Mouse (Mus musculus) limb, embryonic 12.5 days (tissue): ENCODE measurements around the gene Rab3a. TPM values are rescaled to one million over a fixed set of nuclear protein-coding genes. Genes with fewer than 3 reads are reported as not detected.
A peak's percentile ranks its signal among the peaks of the same experiment; 100 is the strongest.

Experiments used
- ATAC-seq: fragments of 200-750 bp; cut with Nextera tagmentation; 2 replicates; pipeline ENCODE4 v1.8.0; 2017; ENCODE audit warnings: low read depth, moderate TSS enrichment; ENCODE audit not compliant: insufficient number of reproducible peaks, insufficient read depth, low FRiP score, low TSS enrichment
- H3K27ac ChIP-seq: fragments of 300-500 bp; sonication (generic); 2 replicates; pipeline ENCODE4 v1.5.1; 2016; ENCODE audit warnings: mild to moderate bottlenecking, moderate library complexity
- H3K27me3 ChIP-seq: fragments of 300-500 bp; sonication (generic); 2 replicates; pipeline ENCODE4 v1.6.1; 2016; ENCODE audit warnings: mild to moderate bottlenecking, moderate library complexity
- H3K36me3 ChIP-seq: fragments of 300-500 bp; sonication (generic); 2 replicates; pipeline ENCODE4 v1.6.1; 2016; ENCODE audit warnings: mild to moderate bottlenecking, moderate library complexity
- H3K4me1 ChIP-seq: fragments of 300-500 bp; sonication (generic); replicated peaks from 2 replicates; pipeline ENCODE4 v1.6.1; 2016
- H3K4me2 ChIP-seq: fragments of 300-500 bp; sonication (generic); 2 replicates; pipeline ENCODE4 v1.6.1; 2016; ENCODE audit warnings: mild to moderate bottlenecking, moderate library complexity
- H3K4me3 ChIP-seq: fragments of 300-500 bp; sonication (generic); replicated peaks from 2 replicates; pipeline ENCODE4 v1.5.1; 2016; ENCODE audit warnings: mild to moderate bottlenecking
- H3K9ac ChIP-seq: fragments of 300-500 bp; sonication (generic); replicated peaks from 2 replicates; pipeline ENCODE4 v1.6.1; 2016; ENCODE audit warnings: mild to moderate bottlenecking, moderate library complexity
- H3K9me3 ChIP-seq: fragments of 300-500 bp; sonication (generic); 2 replicates; pipeline ENCODE4 v1.6.1; 2016; ENCODE audit warnings: mild to moderate bottlenecking, moderate library complexity
- WGBS: fragments of 180-500 bp; shearing (Covaris S2); methylation state at CpG from one replicate; pipeline ENCODE4 v1.1.7; 2016; 5-methylcytosine and 5-hydroxymethylcytosine counted together
- polyA plus RNA-seq: library from polyadenylated mRNA; unstranded; fragments of >200 nt; fragmentation: Nextera tagmentation; extraction: Ambion mirVana; gene quantifications from 2 replicates; pipeline ENCODE4 v1.2.1, GENCODE M21; 2016

The Rab3a gene
- polyA plus RNA-seq, 1 experiment from 2014 or later, result 13.7 TPM

- ATAC-seq, result no peak
- H3K9me3 ChIP-seq, result no peaks in the 10 kb centered on the region
- H3K4me3 ChIP-seq, result no peak overlapping the region
- H3K9ac ChIP-seq, result no peak overlapping the region
- no peak overlapping the region for H3K4me2 ChIP-seq
- H3K27me3 ChIP-seq, result peaks cover 20% of the 10 kb centered on the region
- 80% methylated on average over 8 of the region's 8 CpGs for WGBS
- H3K4me1 ChIP-seq, result no peaks in the 10 kb centered on the region
- H3K27ac ChIP-seq, result no peak overlapping the region
- no peaks in the 10 kb centered on the region for H3K36me3 ChIP-seq
These were observed 32.9 kb upstream of the Rab3a start for GRCm38 (mm10) chr8:70721601-70722000.

- Histone ChIP-seq H3K4me2 (no peak within 1 kb of the TSS), H3K9ac (no peak within 1 kb of the TSS), H3K27me3 (peaks cover 38% of the 10 kb centered on the region), H3K4me3 (no peak within 1 kb of the TSS), H3K9me3 (no peaks in the 10 kb centered on the region), H3K36me3 (no peaks in the 10 kb centered on the region), H3K27ac (no peak within 1 kb of the TSS), H3K4me1 (no peaks in the 10 kb centered on the region)
- WGBS, result 63% methylated on average over 7 of the region's 7 CpGs
- no peak for ATAC-seq
These were observed 30.8 kb upstream of the Rab3a start, which contains the start of gene Pde4c for GRCm38 (mm10) chr8:70723486-70724210. Pde4c (plus strand) TSS chr8:70723720.

DNA sequence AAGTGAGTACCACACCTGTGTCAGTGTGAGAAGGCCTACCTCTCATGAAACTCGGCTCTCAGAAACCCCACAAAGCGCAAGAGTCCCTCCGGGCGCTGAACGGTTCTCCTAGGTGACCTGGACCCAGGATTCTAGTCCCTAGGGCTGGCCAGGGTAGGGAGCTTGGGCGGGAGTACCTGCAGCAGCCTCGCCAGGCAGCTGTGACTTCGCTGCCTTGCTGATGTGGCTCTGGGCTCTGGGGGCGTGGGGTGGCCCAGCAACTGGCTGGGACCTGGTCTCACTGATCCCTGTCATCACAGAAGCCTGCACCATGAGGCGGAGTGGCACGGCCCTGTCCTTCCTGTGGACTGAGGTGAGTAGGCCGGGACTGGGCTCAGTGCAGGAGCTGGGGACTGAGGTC, 30.3 kb upstream of the Rab3a start:
- peaks cover 44% of the 10 kb centered on the region for H3K27me3 ChIP-seq
- 74% methylated on average over 12 of the region's 12 CpGs for WGBS
- no peak overlapping the region for H3K4me3 ChIP-seq
- no peaks in the 10 kb centered on the region for H3K9me3 ChIP-seq
- no peaks in the 10 kb centered on the region for H3K4me1 ChIP-seq
- H3K36me3 ChIP-seq, result no peaks in the 10 kb centered on the region
- H3K27ac ChIP-seq, result no peak overlapping the region
- no peak overlapping the region for H3K4me2 ChIP-seq
- no peak for ATAC-seq
- H3K9ac ChIP-seq, result no peak overlapping the region

DNA sequence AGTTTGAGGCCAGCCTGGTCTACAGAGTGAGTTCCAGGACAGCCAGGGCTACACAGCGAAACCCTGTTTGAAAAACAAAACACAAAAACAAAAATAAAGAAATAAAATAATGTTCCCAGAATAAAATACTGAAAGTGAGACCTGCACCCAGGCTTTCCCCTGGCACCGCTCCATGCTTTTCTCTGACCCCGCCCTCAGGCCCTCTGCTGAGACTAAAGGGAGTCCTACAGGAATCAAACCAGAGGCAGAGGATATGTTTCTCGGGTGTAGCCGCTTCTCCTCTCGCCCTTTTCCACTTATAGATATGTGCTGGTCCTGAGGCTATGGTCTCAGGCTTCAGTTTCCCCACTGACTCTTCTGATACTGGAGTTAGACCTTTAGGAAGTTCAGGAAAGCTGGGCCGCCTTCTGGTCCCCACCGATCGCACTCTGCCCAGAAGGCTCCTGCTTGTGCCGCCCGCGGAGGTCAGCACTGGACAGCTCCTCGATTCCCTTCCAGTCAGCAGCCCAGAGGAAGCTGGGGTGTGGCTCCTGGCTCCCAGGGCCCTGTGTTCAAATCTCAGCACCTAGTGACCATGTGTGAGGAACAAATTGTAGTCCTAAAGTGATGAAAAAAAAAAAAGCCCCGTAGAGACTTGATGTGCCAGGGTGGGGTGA, 28.6 kb upstream of the Rab3a start:
- 25% methylated on average over 14 of the region's 14 CpGs for WGBS
- H3K36me3 ChIP-seq, result no peaks in the 10 kb centered on the region
- no peak overlapping the region for H3K4me2 ChIP-seq
- H3K27ac ChIP-seq, result no peak overlapping the region
- peaks cover 57% of the 10 kb centered on the region for H3K27me3 ChIP-seq
- no peaks in the 10 kb centered on the region for H3K9me3 ChIP-seq
- no peak for ATAC-seq
- no peak overlapping the region for H3K9ac ChIP-seq
- peaks cover 6% of the 10 kb centered on the region; the same call in 1 of the 2 replicates for H3K4me1 ChIP-seq
- H3K4me3 ChIP-seq, result no peak overlapping the region

- Histone ChIP-seq H3K9ac (no peak overlapping the region), H3K27me3 (peaks cover 65% of the 10 kb centered on the region), H3K27ac (no peak overlapping the region), H3K4me1 (peaks cover 6% of the 10 kb centered on the region; the same call in 1 of the 2 replicates), H3K4me2 (no peak overlapping the region), H3K4me3 (no peak overlapping the region), H3K36me3 (no peaks in the 10 kb centered on the region), H3K9me3 (no peaks in the 10 kb centered on the region)
- no peak for ATAC-seq
- WGBS, result 46% methylated on average over 11 of the region's 11 CpGs
These were observed 27.8 kb upstream of the Rab3a start for GRCm38 (mm10) chr8:70726721-70727120.

DNA sequence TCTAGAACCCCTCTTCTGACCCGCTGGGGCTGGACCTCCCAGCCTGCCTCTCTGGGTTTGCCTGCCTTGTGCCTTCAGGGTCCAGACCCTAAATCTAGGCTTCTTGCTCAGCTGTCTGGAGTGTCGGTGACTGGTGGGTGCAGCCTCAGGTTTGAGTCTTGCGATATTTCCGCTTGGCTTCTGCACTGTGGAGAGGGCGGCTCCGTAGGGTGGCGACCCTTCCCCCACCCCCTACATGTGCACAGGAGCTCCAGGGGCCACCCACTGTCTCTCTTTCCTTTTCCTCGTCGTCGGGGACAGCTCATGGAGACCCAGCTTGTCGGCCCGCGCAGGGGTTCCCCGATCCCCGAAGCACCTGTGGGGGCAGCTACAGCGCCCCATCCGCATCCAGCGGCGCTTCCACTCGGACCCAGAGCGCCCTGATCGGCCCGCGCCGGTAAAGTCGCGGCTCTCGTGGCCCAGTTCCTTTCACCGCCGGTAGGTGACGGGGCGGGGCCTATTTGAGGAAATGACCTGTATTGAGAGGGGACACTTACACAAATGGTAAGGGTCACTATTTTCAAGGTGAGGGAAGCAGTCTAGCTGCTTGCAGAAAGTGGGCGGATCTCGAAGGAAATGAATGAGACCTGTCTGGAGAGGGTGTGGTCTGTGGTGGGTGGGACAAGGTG, 24.5 kb upstream of the Rab3a start:
- Histone ChIP-seq H3K27me3 (peaks cover 80% of the 10 kb centered on the region), H3K4me1 (peaks cover 6% of the 10 kb centered on the region; the same call in 1 of the 2 replicates), H3K27ac (no peak overlapping the region), H3K36me3 (no peaks in the 10 kb centered on the region), H3K9ac (no peak overlapping the region), H3K4me2 (peak overlapping the region; percentile 57), H3K9me3 (no peaks in the 10 kb centered on the region), H3K4me3 (peak overlapping the region; percentile 33)
- no peak for ATAC-seq
- WGBS, result 4% methylated on average over 33 of the region's 34 CpGs

- peak; percentile 3; the same call in 1 of the 2 replicates for ATAC-seq
- H3K4me2 ChIP-seq, result no peak overlapping the region
- 84% methylated on average over 4 of the region's 4 CpGs for WGBS
These were observed 23.5 kb upstream of the Rab3a start for GRCm38 (mm10) chr8:70730956-70731355.

DNA sequence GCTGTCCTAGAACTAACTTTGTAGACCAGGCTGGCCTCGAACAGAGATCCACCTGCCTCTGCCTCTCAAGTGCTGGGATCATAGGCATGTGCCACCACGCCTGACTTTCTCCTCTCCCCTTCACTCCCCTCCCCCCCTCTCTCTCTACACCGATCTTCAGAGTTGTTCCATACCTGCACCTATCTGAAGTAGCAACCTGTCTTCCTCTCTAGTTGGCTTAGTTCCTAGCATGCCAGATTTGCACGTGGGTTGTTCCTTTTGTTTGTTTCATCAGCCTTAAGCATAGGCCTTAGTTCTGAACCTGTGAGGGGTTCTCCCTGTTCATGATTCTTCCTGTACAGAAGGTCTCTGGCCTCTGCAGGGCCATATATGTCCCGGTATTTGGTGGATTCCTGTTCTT, 16.8 kb upstream of the Rab3a start:
- Histone ChIP-seq H3K4me2 (no peak overlapping the region), H3K27me3 (peaks cover 56% of the 10 kb centered on the region), H3K4me3 (no peak overlapping the region), H3K9ac (no peak overlapping the region), H3K4me1 (no peaks in the 10 kb centered on the region), H3K36me3 (no peaks in the 10 kb centered on the region), H3K27ac (no peak overlapping the region), H3K9me3 (no peaks in the 10 kb centered on the region)
- ATAC-seq, result no peak
- 66% methylated on average over 5 of the region's 5 CpGs for WGBS

More at GRCm38 (mm10) chr8:70730956-70731355, 23.5 kb upstream of the Rab3a start:
- Histone ChIP-seq H3K27me3 (peaks cover 78% of the 10 kb centered on the region), H3K4me3 (no peak overlapping the region), H3K27ac (no peak overlapping the region), H3K4me1 (peaks cover 6% of the 10 kb centered on the region; the same call in 1 of the 2 replicates), H3K9me3 (no peaks in the 10 kb centered on the region), H3K36me3 (no peaks in the 10 kb centered on the region), H3K9ac (no peak overlapping the region)

- Histone ChIP-seq H3K27me3 (peaks cover 56% of the 10 kb centered on the region), H3K4me1 (peaks cover 4% of the 10 kb centered on the region), H3K9ac (no peak overlapping the region), H3K4me3 (no peak overlapping the region), H3K27ac (no peak overlapping the region), H3K36me3 (no peaks in the 10 kb centered on the region), H3K4me2 (no peak overlapping the region), H3K9me3 (no peaks in the 10 kb centered on the region)
- WGBS, result 58% methylated on average over 3 of the region's 3 CpGs
- no peak for ATAC-seq
These were observed 16.3 kb upstream of the Rab3a start for GRCm38 (mm10) chr8:70738211-70738610.

GRCm38 (mm10) chr8:70741661-70742060, 12.8 kb upstream of the Rab3a start:
- Histone ChIP-seq H3K9ac (no peak overlapping the region), H3K4me2 (no peak overlapping the region), H3K36me3 (no peaks in the 10 kb centered on the region), H3K27me3 (peaks cover 83% of the 10 kb centered on the region), H3K27ac (no peak overlapping the region), H3K9me3 (no peaks in the 10 kb centered on the region), H3K4me1 (peaks cover 15% of the 10 kb centered on the region), H3K4me3 (no peak overlapping the region)
- ATAC-seq, result no peak
- WGBS, result 50% methylated on average over 5 of the region's 5 CpGs

DNA sequence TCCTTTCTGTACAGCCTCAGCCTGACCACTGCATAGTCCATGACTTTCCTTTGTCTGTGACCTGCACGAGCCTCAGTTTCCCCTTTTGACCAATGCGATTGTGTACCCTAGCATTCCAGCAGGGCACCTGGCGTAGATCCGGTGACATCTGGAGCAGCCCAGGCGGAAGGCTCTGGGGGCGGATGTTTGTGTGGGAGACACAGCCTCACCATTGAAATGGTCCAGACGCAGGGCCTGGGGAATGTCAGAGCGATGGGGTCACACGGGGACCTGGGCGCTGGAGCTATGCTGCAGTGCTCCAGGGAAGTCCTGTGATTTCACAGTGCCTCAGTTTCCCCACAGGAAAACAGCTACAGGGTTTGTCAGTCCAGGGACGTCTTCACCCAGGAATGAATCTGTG, 12.3 kb upstream of the Rab3a start:
- peak; percentile 35; the same call in 1 of the 2 replicates for ATAC-seq
- Histone ChIP-seq H3K4me3 (no peak overlapping the region), H3K9ac (no peak overlapping the region), H3K27ac (no peak overlapping the region), H3K9me3 (no peaks in the 10 kb centered on the region), H3K4me2 (no peak overlapping the region), H3K36me3 (no peaks in the 10 kb centered on the region), H3K4me1 (peaks cover 15% of the 10 kb centered on the region), H3K27me3 (peaks cover 84% of the 10 kb centered on the region)
- WGBS, result 51% methylated on average over 11 of the region's 11 CpGs
